Mouse (Mus musculus) hindbrain, embryonic 14.5 days (tissue): ENCODE data around the gene BC005624. TPM values are rescaled to one million over a fixed set of nuclear protein-coding genes. Genes with fewer than 3 reads are reported as not detected.

Experiments
- ATAC-seq: fragments of 200-750 bp; cut with Nextera tagmentation; 2 replicates; pipeline ENCODE4 v1.8.0; 2017; ENCODE audit warnings: moderate number of reproducible peaks, mild to moderate bottlenecking, moderate TSS enrichment, moderate library complexity; ENCODE audit not compliant: low FRiP score
- DNase-seq: peaks from one replicate; pipeline ENCODE4 v3.0.0-alpha.2; 2015; ENCODE audit warnings: low spot score
- H3K27ac ChIP-seq: fragments of 300-500 bp; sonication (generic); 2 replicates; pipeline ENCODE4 v1.5.1; 2014; ENCODE audit warnings: mild to moderate bottlenecking, moderate library complexity
- H3K27me3 ChIP-seq: fragments of 300-500 bp; sonication (generic); 2 replicates; pipeline ENCODE4 v1.6.1; 2014; ENCODE audit warnings: mild to moderate bottlenecking, low read length, mixed read lengths; ENCODE audit not compliant: control insufficient read depth, insufficient read depth
- H3K36me3 ChIP-seq: fragments of 300-500 bp; sonication (generic); replicated peaks from 2 replicates; pipeline ENCODE4 v1.6.1; 2014; ENCODE audit not compliant: control insufficient read depth, insufficient read depth
- H3K4me1 ChIP-seq: fragments of 300-500 bp; sonication (generic); replicated peaks from 2 replicates; pipeline ENCODE4 v1.6.1; 2014; ENCODE audit warnings: antibody characterized with exemption, low read length, mixed read lengths; ENCODE audit not compliant: control insufficient read depth, insufficient read depth
- H3K4me2 ChIP-seq: fragments of 300-500 bp; sonication (generic); replicated peaks from 2 replicates; pipeline ENCODE4 v1.6.1; 2014; ENCODE audit warnings: mild to moderate bottlenecking, moderate library complexity
- H3K4me3 ChIP-seq: fragments of 300-500 bp; sonication (generic); replicated peaks from 2 replicates; pipeline ENCODE4 v1.5.1; 2014; ENCODE audit warnings: mild to moderate bottlenecking, low read length
- H3K9ac ChIP-seq: fragments of 300-500 bp; sonication (generic); 2 replicates; pipeline ENCODE4 v1.6.1; 2014
- H3K9me3 ChIP-seq: fragments of 300-500 bp; sonication (generic); 2 replicates; pipeline ENCODE4 v1.6.1; 2016; ENCODE audit warnings: low read length; ENCODE audit not compliant: control insufficient read depth
- WGBS: fragments of 180-500 bp; shearing (Covaris S2); extraction: QIAGEN DNeasy Blood & Tissue Kit; methylation state at CpG from one replicate; pipeline ENCODE4 v1.1.7; 2014; 5-methylcytosine and 5-hydroxymethylcytosine counted together
- polyA plus RNA-seq: library from polyadenylated mRNA; unstranded; fragments of >200 nt; fragmentation: Nextera tagmentation; extraction: Ambion mirVana; gene quantifications from 2 replicates; pipeline ENCODE4 v1.2.1, GENCODE M21; 2014

BC005624 gene
- polyA plus RNA-seq, 1 experiment from 2014 or later = 72.5 TPM

GRCm38 (mm10) chr2:30985111-30986020 lies 3.4 kb upstream of the BC005624 start:
- 31% methylated on average over 17 of the region's 17 CpGs for WGBS
- ATAC-seq = no peak
- H3K27me3 ChIP-seq = no peaks in the 10 kb centered on the region
- no peaks in the 10 kb centered on the region for H3K9me3 ChIP-seq
- H3K4me2 ChIP-seq = no peak overlapping the region
- H3K9ac ChIP-seq = no peak overlapping the region
- no peak overlapping the region for H3K27ac ChIP-seq
- no peaks in the 10 kb centered on the region for H3K36me3 ChIP-seq
- H3K4me1 ChIP-seq = peaks cover 15% of the 10 kb centered on the region
- DNase-seq = no peak
- H3K4me3 ChIP-seq = no peak overlapping the region

- Histone ChIP-seq H3K27me3 (no peaks in the 10 kb centered on the region), H3K36me3 (peaks cover 14% of the 10 kb centered on the region), H3K9me3 (no peaks in the 10 kb centered on the region), H3K4me3 (peak overlapping the region; percentile 68), H3K27ac (no peak overlapping the region), H3K9ac (0 out of 2 replicates have a peak overlapping the region, but pooled peaks have one; percentile 73), H3K4me1 (peaks cover 15% of the 10 kb centered on the region), H3K4me2 (peak overlapping the region; percentile 60)
- WGBS = 42% methylated on average over 7 of the region's 7 CpGs
- ATAC-seq (no peak), DNase-seq (no peak)
Measured at GRCm38 (mm10) chr2:30983024-30983423, 1.0 kb upstream of the BC005624 start.

DNA sequence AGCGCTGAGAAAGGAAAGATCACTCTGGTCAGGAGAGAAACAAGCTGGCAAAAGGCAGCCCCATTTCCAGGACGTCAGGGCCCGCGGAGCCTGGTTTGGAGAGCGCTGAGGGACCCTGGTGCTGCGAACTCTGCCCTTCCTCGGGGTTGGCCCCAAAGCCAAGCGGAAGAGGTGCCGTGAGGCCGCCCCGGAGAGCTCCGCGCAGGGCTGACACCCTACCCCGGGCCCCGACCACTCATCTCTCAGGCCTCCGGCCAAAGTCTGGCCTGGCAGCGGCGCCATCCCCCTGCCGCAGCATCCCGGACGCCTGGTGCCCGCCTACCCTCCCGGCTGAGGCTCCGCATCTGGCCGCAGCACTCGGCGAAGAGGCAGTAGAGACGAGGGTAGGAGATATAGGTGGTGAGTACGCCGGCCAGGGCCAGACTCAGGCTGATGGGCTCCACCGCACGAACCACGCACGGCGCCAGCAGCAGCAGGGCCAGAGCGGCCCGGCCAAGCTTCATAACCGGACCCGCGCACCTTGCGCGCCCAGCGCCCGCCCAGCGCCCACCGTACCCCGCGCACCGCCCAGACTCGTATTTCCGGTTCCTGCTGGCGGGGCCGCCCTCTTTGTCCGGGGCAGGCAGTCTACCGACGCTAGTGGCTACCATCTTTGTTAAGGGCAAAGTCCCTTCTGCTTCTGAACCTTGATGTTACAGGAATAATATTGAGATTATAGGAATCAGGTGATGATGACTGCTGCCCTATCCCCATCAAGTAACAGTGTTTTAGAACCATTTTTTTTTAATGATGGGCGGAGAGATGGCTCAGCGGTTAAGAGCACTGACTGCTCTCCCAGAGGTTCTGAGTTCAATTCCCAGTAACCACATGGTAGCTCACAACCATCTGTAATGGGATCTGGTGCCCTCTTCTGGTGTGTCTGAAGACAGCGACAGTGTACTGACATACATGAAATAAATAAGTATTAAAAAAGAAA lies 14.4 kb downstream of the BC005624 start, which contains the start of gene Tor1a:
Tor1a (minus strand) TSS at position 582 of the 976 bp plus-strand sequence.
- ATAC-seq (peak; percentile 95), DNase-seq (peak; percentile 93)
- peak within 1 kb of the TSS; percentile 96 for H3K9ac ChIP-seq
- H3K4me3 ChIP-seq = peak within 1 kb of the TSS; percentile 98
- peak within 1 kb of the TSS; percentile 76 for H3K27ac ChIP-seq
- H3K4me1 ChIP-seq = peaks cover 16% of the 10 kb centered on the region
- H3K4me2 ChIP-seq = peak within 1 kb of the TSS; percentile 90
- H3K27me3 ChIP-seq = no peaks in the 10 kb centered on the region
- peaks cover 41% of the 10 kb centered on the region for H3K36me3 ChIP-seq
- no peaks in the 10 kb centered on the region for H3K9me3 ChIP-seq
- 2% methylated on average over 47 of the region's 59 CpGs for WGBS

- Histone ChIP-seq H3K27ac (no peak overlapping the region), H3K4me3 (peak overlapping the region; percentile 98), H3K4me2 (peak overlapping the region; percentile 90), H3K27me3 (no peaks in the 10 kb centered on the region), H3K36me3 (peaks cover 45% of the 10 kb centered on the region), H3K4me1 (peaks cover 16% of the 10 kb centered on the region), H3K9me3 (no peaks in the 10 kb centered on the region), H3K9ac (peak overlapping the region; percentile 96)
- 26% methylated on average over 16 of the region's 16 CpGs for WGBS
- no peak for DNase-seq
- no peak for ATAC-seq
Measured at GRCm38 (mm10) chr2:30966826-30967225, 15.2 kb downstream of the BC005624 start.

GRCm38 (mm10) chr2:30965627-30966026 lies 16.4 kb downstream of the BC005624 start:
- H3K4me3 ChIP-seq = no peak overlapping the region
- no peaks in the 10 kb centered on the region for H3K9me3 ChIP-seq
- H3K4me1 ChIP-seq = peaks cover 16% of the 10 kb centered on the region
- H3K27me3 ChIP-seq = no peaks in the 10 kb centered on the region
- WGBS = 93% methylated on average over 8 of the region's 8 CpGs
- ATAC-seq = no peak
- H3K27ac ChIP-seq = no peak overlapping the region
- no peak overlapping the region for H3K9ac ChIP-seq
- H3K4me2 ChIP-seq = 0 out of 2 replicates have a peak overlapping the region, but pooled peaks have one; percentile 90
- H3K36me3 ChIP-seq = peaks cover 54% of the 10 kb centered on the region
- DNase-seq = no peak

GRCm38 (mm10) chr2:30962570-30963254 lies 19.3 kb downstream of the BC005624 start:
- Histone ChIP-seq H3K9ac (no peak overlapping the region), H3K4me3 (no peak overlapping the region), H3K27me3 (no peaks in the 10 kb centered on the region), H3K4me1 (peaks cover 16% of the 10 kb centered on the region), H3K36me3 (peaks cover 83% of the 10 kb centered on the region), H3K4me2 (no peak overlapping the region), H3K27ac (no peak overlapping the region), H3K9me3 (no peaks in the 10 kb centered on the region)
- no peak for ATAC-seq
- no peak for DNase-seq
- WGBS = 91% methylated on average over 11 of the region's 11 CpGs

DNA sequence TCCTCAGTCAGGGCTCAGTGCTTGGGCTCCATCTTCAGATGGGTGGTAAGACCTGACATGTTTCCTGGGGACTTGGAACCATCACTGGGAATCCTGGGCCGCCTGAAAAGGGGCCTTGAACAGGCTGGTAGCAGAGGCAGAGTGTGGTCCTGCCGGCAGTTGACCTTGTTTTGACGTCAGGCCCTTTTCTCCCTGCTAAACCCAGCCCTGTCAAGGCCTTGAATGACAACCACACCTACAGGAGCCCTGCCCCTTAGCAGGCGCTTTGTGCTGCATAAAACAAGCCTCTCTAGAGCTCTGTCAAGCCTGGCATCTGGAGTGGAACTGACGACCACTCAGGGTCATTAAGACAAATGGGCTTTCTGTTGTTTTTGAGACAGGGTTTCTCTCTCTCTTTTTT lies 22.1 kb downstream of the BC005624 start:
- DNase-seq (no peak), ATAC-seq (no peak)
- Histone ChIP-seq H3K4me2 (no peak overlapping the region), H3K9me3 (no peaks in the 10 kb centered on the region), H3K36me3 (peaks cover 99% of the 10 kb centered on the region), H3K27me3 (no peaks in the 10 kb centered on the region), H3K9ac (no peak overlapping the region), H3K4me3 (no peak overlapping the region), H3K4me1 (peaks cover 2% of the 10 kb centered on the region; the same call in 1 of the 2 replicates), H3K27ac (no peak overlapping the region)
- 47% methylated on average over 5 of the region's 5 CpGs for WGBS

- Histone ChIP-seq H3K36me3 (peaks cover 90% of the 10 kb centered on the region), H3K27ac (no peak overlapping the region), H3K4me2 (no peak overlapping the region), H3K4me1 (peaks cover 13% of the 10 kb centered on the region), H3K4me3 (no peak overlapping the region), H3K9ac (no peak overlapping the region), H3K9me3 (no peaks in the 10 kb centered on the region), H3K27me3 (no peaks in the 10 kb centered on the region)
- 92% methylated on average over 14 of the region's 14 CpGs for WGBS
- ATAC-seq (no peak), DNase-seq (no peak)
Measured at GRCm38 (mm10) chr2:30958726-30959125, 23.3 kb downstream of the BC005624 start.
